Mouse (Mus musculus) hematopoietic multipotent progenitor cell, adult 10-12 weeks (in vitro differentiated cells): Measurements from ENCODE around the gene Ap4s1. TPM values are rescaled to one million over a fixed set of nuclear protein-coding genes. Genes with fewer than 3 reads are reported as not detected.

Experiments used
- polyA plus RNA-seq: library from polyadenylated mRNA; stranded (reverse); fragments of >175 nt; gene quantifications from 2 replicates; pipeline ENCODE4 v1.2.3, GENCODE M21; 2012; ENCODE audit warnings: low replicate concordance

The Ap4s1 gene
- polyA plus RNA-seq, result 28.4 and 38.3 TPM in 2 replicates

DNA sequence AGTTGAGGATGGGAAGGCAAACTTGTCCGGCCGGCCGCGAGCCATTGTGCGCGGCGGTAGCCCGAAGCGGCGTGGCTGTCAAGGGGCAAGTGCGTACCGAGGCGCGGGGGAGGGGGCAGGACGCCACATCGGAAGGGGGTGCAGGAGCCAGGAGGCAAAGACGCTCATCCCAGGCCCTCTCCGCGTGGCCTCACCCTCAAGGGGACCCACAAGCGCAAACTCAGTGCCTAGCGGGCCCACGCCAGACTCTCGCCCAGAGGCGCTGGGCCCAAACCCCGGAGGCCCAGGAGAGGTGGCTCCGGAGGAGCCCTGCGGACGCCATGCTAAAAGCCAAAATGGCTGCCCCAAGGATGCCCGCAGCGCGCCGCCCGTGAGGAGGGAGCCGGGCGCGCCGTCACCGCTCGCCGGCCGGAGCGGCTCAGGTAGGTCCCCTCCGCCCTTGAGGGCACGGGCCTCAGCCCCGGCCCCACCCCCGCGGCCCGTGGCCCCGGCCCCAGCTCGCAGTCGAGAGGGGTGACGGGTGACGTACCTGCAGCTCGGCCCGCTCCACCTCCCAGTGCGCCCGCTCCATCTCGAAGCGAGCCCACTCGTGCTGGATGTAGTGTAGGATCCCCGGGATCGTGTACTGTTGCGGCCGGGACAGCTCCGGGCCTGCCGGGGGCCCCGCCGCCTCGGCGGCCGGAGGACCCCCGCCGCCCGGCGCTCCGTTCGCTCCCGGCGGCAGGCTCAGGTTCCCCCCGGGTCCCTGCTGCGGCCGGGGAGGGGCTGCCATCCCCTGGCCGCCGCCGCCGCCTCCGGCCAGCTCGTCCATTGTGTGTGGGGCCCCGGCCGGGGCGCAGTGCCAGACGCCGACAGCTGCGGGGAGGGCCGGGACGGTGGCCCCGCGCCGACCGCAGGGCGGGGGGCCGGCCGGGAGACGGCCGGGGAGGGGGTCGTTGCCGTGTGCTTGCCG is at the start of gene Ap4s1:
Gene Ap4s1 (plus strand): TSS at position 141 of the 952 bp plus-strand sequence.

DNA sequence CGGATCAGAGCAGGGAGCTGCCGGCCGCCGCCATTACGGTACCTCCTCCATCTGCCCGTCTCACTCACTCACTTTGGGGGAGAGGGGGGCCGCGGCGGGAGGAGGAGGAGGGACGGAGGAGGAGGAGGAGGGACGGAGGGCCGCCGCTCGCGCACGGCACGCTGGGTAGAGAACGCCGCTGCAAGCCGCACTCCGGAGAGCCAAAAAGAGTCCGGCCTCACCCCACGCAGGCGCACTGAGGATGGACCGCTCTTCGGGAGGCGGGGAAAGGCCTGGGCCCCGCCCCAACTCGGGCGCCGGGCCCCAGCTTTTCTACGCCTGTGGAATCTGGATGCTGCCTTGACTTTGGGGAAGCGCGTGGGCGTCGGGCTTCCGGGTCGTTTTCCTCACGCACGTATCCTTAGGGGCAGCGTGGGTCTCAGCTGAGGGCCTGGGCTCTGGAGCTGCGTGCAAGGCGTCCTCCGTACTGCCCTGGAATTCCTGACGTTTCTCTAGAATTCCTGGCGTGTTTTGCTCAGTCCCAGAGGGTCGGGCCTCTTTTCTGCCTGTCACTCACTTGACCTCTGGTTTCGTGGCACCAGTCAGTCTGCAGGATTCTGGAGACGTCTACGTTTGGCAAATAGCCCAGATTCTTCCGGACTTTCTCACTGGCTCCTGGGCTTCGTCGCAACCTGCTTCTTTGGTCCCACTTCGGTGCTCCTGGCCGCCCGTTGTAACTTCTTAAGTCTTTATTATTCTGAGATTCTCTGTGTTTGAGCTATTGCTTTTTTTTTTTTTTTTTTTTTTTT is 1.2 kb downstream of the Ap4s1 start, which contains the start of gene Strn3:
Gene Strn3 (minus strand): TSS at position 53 of the 788 bp plus-strand sequence.

Other genes starting within 250 kb of the Ap4s1 start
- 0.77 and 4.0 TPM in 2 replicates for gene Coch, start 97.7 kb upstream of the Ap4s1 start, polyA plus RNA-seq
- 11.0 and 22.0 TPM in 2 replicates for gene Strn3, start 864 bp downstream of the Ap4s1 start, polyA plus RNA-seq
- gene Hectd1, start 138.5 kb downstream of the Ap4s1 start, polyA plus RNA-seq, result 8.9 and 10.8 TPM in 2 replicates